Mouse (Mus musculus): Measurements from ENCODE around the gene Doc2g. TPM values are rescaled to one million over a fixed set of nuclear protein-coding genes. Genes with fewer than 3 reads are reported as not detected.
"Not testable (repeated sequence)": the region's sequence is repeated elsewhere in the genome, so short reads cannot be mapped to it uniquely, and the experiment has no call there.

The Doc2g gene
- polyA plus RNA-seq, 2 experiments, result 0.25 to 1.8 TPM

GRCm38 (mm10) chr19:3966330-3967075, 36.6 kb upstream of the Doc2g start:
- no peaks in the 10 kb centered on the region for H3K9me3 ChIP-seq (ENCODE audit: control insufficient read depth, low read length)
- WGBS (ENCODE audit: insufficient replicate concordance), result 62% methylated on average over 11 of the region's 11 CpGs
- TF ChIP-seq EP300 (IDR thresholded peaks at IDR 0.05; ENCODE audit: low read depth), result no peak
- peak; percentile 30; the same call in 1 of the 2 replicates for TF ChIP-seq CTCF (IDR thresholded peaks at IDR 0.05; ENCODE audit: low read depth)

GRCm38 (mm10) chr19:3967258-3967657, 35.9 kb upstream of the Doc2g start:
- Histone ChIP-seq H3K4me3 (ENCODE audit: insufficient read depth in 1 of 2, low read depth in 2 of 2, low read length in 2 of 2) (no peak overlapping the region), H3K27ac (no peak overlapping the region), H3K9ac (replicated peaks) (no peak overlapping the region), H3K4me1 (replicated peaks; ENCODE audit: control insufficient read depth in 2 of 2, insufficient read depth in 2 of 2, low read length in 1 of 2) (peaks cover 5% of the 10 kb centered on the region in 2 experiments; a peak in 3 of 4 replicates), H3K9me3 (ENCODE audit: control insufficient read depth, low read length) (no peaks in the 10 kb centered on the region), H3K4me2 (ENCODE audit: low read depth) (no peak overlapping the region), H3K36me3 (replicated peaks; ENCODE audit: control insufficient read depth, insufficient read depth, low read depth) (no peaks in the 10 kb centered on the region), H3K27me3 (ENCODE audit: control insufficient read depth, insufficient read depth, low read length) (no peaks in the 10 kb centered on the region)
- DNase-seq (ENCODE audit: low read depth in 3 of 3, low spot score in 3 of 3) (no peak), ATAC-seq (ENCODE audit: insufficient read depth) (no peak)
- WGBS (ENCODE audit: insufficient replicate concordance), result 26% methylated on average over 3 of the region's 3 CpGs
- TF ChIP-seq EP300 (IDR thresholded peaks at IDR 0.05; ENCODE audit: low read depth) (no peak), CTCF (IDR thresholded peaks at IDR 0.05; ENCODE audit: low read depth) (no peak)

More at GRCm38 (mm10) chr19:3966330-3967075, 36.6 kb upstream of the Doc2g start:
- H3K4me2 ChIP-seq (ENCODE audit: low read depth), result no peak overlapping the region
- no peak overlapping the region for H3K27ac ChIP-seq
- no peak for DNase-seq (ENCODE audit: low read depth in 3 of 3, low spot score in 3 of 3)
- no peaks in the 10 kb centered on the region for H3K27me3 ChIP-seq (ENCODE audit: control insufficient read depth, insufficient read depth, low read length)
- no peak overlapping the region for H3K4me3 ChIP-seq (ENCODE audit: insufficient read depth in 1 of 2, low read depth in 2 of 2, low read length in 2 of 2)
- ATAC-seq (ENCODE audit: insufficient read depth), result no peak
- peaks cover 0 to under 1% of the 10 kb centered on the region in 2 experiments; a peak in 1 of 4 replicates for H3K4me1 ChIP-seq (replicated peaks; ENCODE audit: control insufficient read depth in 2 of 2, insufficient read depth in 2 of 2, low read length in 1 of 2)
- H3K9ac ChIP-seq (replicated peaks), result no peak overlapping the region
- no peaks in the 10 kb centered on the region for H3K36me3 ChIP-seq (replicated peaks; ENCODE audit: control insufficient read depth, insufficient read depth, low read depth)

- WGBS (ENCODE audit: insufficient replicate concordance), result 29% methylated on average over 9 of the region's 9 CpGs
- Histone ChIP-seq H3K27me3 (ENCODE audit: control insufficient read depth, insufficient read depth, low read length) (no peaks in the 10 kb centered on the region), H3K9me3 (ENCODE audit: control insufficient read depth, low read length) (no peaks in the 10 kb centered on the region), H3K36me3 (replicated peaks; ENCODE audit: control insufficient read depth, insufficient read depth, low read depth) (no peaks in the 10 kb centered on the region), H3K4me2 (ENCODE audit: low read depth) (no peak within 1 kb of the TSS), H3K9ac (replicated peaks) (no peak within 1 kb of the TSS), H3K4me3 (ENCODE audit: insufficient read depth in 1 of 2, low read depth in 2 of 2, low read length in 2 of 2) (no peak within 1 kb of the TSS), H3K4me1 (replicated peaks; ENCODE audit: control insufficient read depth in 2 of 2, insufficient read depth in 2 of 2, low read length in 1 of 2) (peaks cover 5 to 12% of the 10 kb centered on the region in 2 experiments; a peak in 3 of 4 replicates), H3K27ac (no peak within 1 kb of the TSS)
- ATAC-seq (ENCODE audit: insufficient read depth) (peak; percentile 83), DNase-seq (ENCODE audit: low read depth in 3 of 3, low spot score in 3 of 3) (peak; percentile 48 to 60 (median 55))
- TF ChIP-seq EP300 (IDR thresholded peaks at IDR 0.05; ENCODE audit: low read depth) (no peak), CTCF (IDR thresholded peaks at IDR 0.05; ENCODE audit: low read depth) (no peak)
Observed at GRCm38 (mm10) chr19:3972229-3972628, 30.9 kb upstream of the Doc2g start, which contains the start of gene Aldh3b2. Gene Aldh3b2, plus strand, starts transcription at chr19:3972328.

GRCm38 (mm10) chr19:3974608-3975007, 28.5 kb upstream of the Doc2g start:
- not testable (repeated sequence) for H3K9me3 ChIP-seq (ENCODE audit: control insufficient read depth, low read length); ATAC-seq (ENCODE audit: insufficient read depth); H3K27me3 ChIP-seq (ENCODE audit: control insufficient read depth, insufficient read depth, low read length); H3K36me3 ChIP-seq (replicated peaks; ENCODE audit: control insufficient read depth, insufficient read depth, low read depth); H3K4me3 ChIP-seq (ENCODE audit: insufficient read depth in 1 of 2, low read depth in 2 of 2, low read length in 2 of 2); H3K4me2 ChIP-seq (ENCODE audit: low read depth); DNase-seq (ENCODE audit: low read depth in 3 of 3, low spot score in 3 of 3); H3K27ac ChIP-seq; H3K9ac ChIP-seq (replicated peaks)
- peaks cover 5 to 12% of the 10 kb centered on the region in 2 experiments; a peak in 3 of 4 replicates for H3K4me1 ChIP-seq (replicated peaks; ENCODE audit: control insufficient read depth in 2 of 2, insufficient read depth in 2 of 2, low read length in 1 of 2)
- 72% methylated on average over 6 of the region's 6 CpGs for WGBS (ENCODE audit: insufficient replicate concordance)

- no peaks in the 10 kb centered on the region for H3K27me3 ChIP-seq (ENCODE audit: control insufficient read depth, insufficient read depth, low read length)
- no peak overlapping the region for H3K27ac ChIP-seq
- no peaks in the 10 kb centered on the region for H3K36me3 ChIP-seq (replicated peaks; ENCODE audit: control insufficient read depth, insufficient read depth, low read depth)
- ATAC-seq (ENCODE audit: insufficient read depth) (no peak), DNase-seq (ENCODE audit: low read depth in 3 of 3, low spot score in 3 of 3) (no peak)
- no peaks in the 10 kb centered on the region for H3K9me3 ChIP-seq (ENCODE audit: control insufficient read depth, low read length)
- WGBS (ENCODE audit: insufficient replicate concordance), result 55% methylated on average over 2 of the region's 2 CpGs
- H3K4me1 ChIP-seq (replicated peaks; ENCODE audit: control insufficient read depth in 2 of 2, insufficient read depth in 2 of 2, low read length in 1 of 2), result peaks cover 5 to 12% of the 10 kb centered on the region in 2 experiments; a peak in 3 of 4 replicates
- no peak overlapping the region for H3K9ac ChIP-seq (replicated peaks)
- H3K4me2 ChIP-seq (ENCODE audit: low read depth), result no peak overlapping the region
- H3K4me3 ChIP-seq (ENCODE audit: insufficient read depth in 1 of 2, low read depth in 2 of 2, low read length in 2 of 2), result no peak overlapping the region
- TF ChIP-seq CTCF (IDR thresholded peaks at IDR 0.05; ENCODE audit: low read depth) (no peak), EP300 (IDR thresholded peaks at IDR 0.05; ENCODE audit: low read depth) (no peak)
Observed at GRCm38 (mm10) chr19:3975866-3976265, 27.2 kb upstream of the Doc2g start.

Data from liver, embryonic 14.5 days (tissue).